Mouse (Mus musculus) embryonic fibroblast, embryonic 13.5 days (primary cell): Measurements from ENCODE around the gene Serpinb9b.

Experiments used
- CTCF ChIP-seq: IDR thresholded peaks from 2 replicates; pipeline ENCODE4 v1.5.1; 2011; ENCODE audit warnings: mild to moderate bottlenecking, control low read depth, low read length, moderate library complexity, borderline replicate concordance; ENCODE audit not compliant: insufficient read depth
- POLR2A ChIP-seq: IDR thresholded peaks from 2 replicates; pipeline ENCODE4 v1.6.1; 2011; ENCODE audit warnings: low read depth, mild to moderate bottlenecking, control low read depth, low read length, moderate library complexity

GRCm38 (mm10) chr13:33079391-33079790, 52.2 kb downstream of the Serpinb9b start:
- TF ChIP-seq CTCF (no peak), POLR2A (no peak)
